Mouse (Mus musculus) adrenal gland (tissue): ENCODE results near the gene Mrpl24.

Experiments
- intact Hi-C: fragments of 180-260 bp; cut with DNase I; formaldehyde crosslinking; loops from one replicate; pipeline ENCODE4 v1.15.1; 2025

The Mrpl24 gene

GRCm38 (mm10) chr3:87972203-87972664 lies 52.9 kb downstream of the Mrpl24 start:
- intact Hi-C loops: no loop called here

GRCm38 (mm10) chr3:87972776-87973175 lies 53.5 kb downstream of the Mrpl24 start:
- intact Hi-C loops: no loop called here
